Mouse (Mus musculus): Measurements from ENCODE around the gene Gsg1.

Gsg1 gene

GRCm38 (mm10) chr6:135254153-135254552, at the start of gene Gsg1:
TSS of gene Gsg1 (minus strand) at chr6:135254351.
- DNase-seq, result no peak

DNA sequence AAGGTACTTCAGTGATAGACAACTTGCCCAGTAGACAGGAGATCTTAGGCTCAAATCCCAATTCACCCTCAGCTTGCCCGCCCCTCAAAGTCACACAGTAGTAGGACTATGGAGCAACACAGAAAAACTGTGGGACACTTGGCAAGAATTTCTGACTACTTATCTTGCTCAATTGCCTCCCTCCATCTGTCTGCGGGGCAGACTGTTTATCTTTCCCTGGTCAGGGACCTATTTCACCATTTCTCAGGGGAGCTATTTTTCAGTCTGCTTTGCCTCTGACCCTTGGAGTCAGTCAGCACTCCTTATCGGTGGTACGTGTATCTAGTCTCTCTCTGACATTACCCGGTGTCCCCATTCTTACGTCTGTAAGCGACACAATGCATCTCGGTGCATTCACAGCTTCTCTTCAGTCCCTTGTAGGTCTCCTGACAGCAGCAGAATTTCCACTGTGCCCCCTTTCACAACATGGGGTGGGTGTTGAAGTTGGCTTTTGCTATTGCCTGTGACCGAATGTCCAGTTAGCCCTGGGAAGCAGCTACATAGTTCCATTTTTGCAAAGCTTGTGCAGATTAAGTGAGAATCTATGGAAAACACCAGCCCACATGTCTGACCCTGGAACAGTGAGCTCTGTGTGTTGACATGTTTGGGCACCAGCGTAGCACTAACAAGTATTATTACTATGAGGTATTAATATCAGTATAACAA, 48.4 kb upstream of the Gsg1 start:
- no peak for DNase-seq

DNA sequence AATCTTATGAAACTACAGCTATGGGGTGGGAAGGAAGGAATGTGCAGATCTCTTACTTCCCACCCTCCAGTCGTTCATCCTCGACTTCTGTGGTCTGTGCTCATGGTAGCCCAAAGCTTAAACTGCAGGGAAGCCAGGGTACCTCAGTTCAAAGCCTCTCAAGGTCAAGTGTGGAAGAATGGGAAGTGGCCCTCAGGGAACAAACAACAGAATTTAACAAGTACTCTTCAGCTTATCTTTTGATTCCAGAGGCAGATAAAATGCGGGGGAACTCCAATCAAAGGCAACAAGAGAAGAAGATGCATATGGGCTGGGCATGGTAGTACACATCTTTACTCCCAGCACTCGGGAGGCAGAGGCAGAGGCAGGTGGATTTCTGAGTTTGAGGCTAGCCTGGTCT, 46.3 kb upstream of the Gsg1 start:
- no peak for DNase-seq

DNA sequence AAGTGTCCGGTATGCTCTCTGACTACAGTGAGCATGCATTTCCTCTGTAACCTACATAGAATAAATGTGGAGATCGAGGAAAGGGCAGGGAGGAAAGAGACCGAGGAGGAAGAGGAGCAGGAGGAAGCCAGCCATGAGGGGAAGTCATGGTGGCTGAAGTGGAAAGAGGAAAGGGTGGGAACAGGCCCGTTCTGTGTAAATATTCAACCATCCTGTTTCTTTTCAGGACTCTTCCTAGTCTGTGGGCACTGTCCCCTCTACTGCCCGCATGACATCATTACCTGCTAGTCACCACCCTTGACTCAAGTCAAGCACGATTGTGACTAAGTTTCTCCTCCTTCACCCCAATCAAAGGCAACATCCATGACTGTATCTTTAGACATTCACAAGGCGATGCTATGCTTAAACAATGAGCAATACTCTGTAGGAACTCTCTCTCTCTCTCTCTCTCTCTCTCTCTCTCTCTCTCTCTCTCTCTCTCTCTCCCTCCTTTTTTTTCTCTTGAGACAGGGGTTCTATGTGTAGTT, 44.9 kb upstream of the Gsg1 start:
- DNase-seq, result no peak

DNA sequence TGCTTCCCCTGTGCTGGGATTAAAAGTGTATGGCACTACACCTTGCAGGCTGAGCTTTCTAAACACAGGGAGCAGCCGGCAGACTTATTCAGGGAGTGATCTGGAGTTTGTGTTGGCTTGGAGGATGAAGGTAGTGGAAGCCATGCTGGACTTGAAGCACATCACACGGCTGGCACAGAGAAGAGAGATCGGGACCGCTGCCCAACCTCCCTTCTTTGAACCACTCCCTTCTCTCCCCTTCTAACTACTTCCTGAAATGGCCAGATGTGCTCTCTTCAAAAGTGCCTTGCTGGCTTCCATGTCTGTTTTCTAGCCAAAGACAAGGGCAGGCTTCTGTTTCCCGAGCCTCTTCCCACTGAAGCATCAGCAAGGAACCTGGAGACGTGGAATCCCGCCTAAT, 43.4 kb upstream of the Gsg1 start:
- DNase-seq, result no peak

DNA sequence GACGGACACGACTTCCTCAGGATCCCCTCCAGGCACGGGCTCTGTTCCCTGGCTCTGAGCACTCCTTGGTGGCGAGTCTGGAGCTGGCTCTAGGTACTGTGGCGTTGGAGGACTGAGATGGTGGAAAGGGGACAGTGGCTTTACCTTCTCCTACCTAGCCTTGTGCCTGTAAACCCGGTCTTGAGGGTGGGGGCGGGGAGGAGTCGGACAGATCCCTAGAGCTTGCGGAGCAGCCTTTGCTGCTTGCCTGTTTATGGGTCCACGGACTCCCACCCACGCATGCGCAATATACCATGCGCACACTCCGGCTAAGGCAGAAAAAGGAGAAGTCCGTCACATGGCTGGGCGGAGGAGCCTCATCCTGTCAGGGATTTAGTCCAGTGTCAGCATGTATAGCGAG, 42.1 kb upstream of the Gsg1 start:
- DNase-seq, result no peak

DNA sequence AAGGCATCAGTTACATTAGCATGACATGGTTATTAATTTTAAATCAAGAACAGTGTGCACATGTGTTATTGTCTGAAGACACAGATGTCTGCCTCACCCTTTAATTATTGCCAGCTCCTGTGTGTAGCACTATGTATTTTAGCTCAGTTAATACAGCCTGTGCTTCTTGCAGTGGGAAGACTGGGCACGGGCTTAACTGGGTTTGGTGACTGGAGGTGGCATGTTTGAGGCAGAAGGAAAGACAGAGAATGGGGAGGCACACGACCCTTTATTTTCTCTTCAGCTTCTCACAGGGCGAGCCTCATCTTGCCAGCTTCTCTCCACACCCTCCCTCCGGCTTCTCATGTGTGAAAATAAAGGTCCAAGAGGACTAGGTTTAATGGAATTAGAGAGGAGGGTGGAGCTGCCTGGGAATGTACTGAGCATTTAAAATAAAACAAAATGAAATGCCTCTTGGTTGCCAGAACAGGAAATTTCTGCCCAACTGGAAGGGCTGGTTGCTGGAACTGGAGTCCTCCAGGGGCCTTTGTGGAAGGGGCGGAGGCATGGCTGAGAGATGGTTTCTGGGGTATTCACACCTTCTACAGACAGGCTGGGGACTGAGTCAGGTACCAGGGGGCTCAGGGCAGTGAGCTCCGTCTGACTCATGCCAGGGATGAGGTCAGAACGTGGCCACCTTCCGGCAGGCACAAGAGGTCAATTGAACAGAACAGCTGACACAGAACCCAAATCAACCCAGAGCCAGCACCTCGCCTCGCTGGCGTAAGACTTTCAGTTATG, 41.1 kb upstream of the Gsg1 start:
- DNase-seq, result no peak

DNA sequence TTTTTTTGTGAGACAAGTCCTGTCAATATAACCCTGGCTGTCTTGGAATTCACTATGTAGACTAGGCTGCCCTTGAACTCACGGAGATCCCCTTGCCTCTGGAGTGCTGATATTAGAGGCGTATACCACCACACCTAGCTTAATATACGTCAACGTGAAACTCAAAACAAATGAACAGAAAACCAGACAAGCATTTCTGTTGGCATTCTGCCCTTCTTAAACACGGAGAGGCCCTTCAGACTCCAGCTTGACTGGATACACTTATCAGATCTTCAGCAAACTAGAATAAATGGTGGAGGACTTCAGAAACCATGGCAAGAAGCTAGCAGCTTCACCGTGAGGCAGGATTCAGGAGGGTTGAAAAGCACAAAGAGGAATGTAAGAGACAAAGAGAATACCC, 40.0 kb upstream of the Gsg1 start:
- no peak for DNase-seq

- DNase-seq, result no peak
Observed at GRCm38 (mm10) chr6:135292391-135292790, 38.2 kb upstream of the Gsg1 start.

- no peak for DNase-seq
Observed at GRCm38 (mm10) chr6:135279856-135280255, 25.7 kb upstream of the Gsg1 start.

GRCm38 (mm10) chr6:135279286-135279685, 25.1 kb upstream of the Gsg1 start:
- DNase-seq, result no peak

DNA sequence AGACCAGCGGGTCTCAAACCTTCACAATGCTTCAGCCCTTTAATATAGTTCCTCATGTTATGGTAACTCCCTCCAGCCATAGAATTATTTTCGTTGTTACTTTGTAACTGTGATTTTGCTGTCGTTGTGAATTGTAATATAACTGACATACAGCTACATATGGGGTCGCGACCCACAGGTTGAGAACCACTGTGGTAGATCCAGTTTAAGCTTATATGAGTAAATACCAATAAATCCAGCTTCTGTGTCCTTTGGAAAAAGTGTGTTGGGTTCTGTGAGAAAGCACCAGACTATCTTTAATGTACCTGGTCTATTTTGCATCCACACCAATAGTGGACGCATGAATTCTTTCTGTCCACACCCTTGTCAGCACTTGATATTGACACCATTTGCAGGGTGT, 24.2 kb upstream of the Gsg1 start:
- no peak for DNase-seq

- DNase-seq, result no peak
Observed at GRCm38 (mm10) chr6:135276474-135277295, 22.5 kb upstream of the Gsg1 start.

DNA sequence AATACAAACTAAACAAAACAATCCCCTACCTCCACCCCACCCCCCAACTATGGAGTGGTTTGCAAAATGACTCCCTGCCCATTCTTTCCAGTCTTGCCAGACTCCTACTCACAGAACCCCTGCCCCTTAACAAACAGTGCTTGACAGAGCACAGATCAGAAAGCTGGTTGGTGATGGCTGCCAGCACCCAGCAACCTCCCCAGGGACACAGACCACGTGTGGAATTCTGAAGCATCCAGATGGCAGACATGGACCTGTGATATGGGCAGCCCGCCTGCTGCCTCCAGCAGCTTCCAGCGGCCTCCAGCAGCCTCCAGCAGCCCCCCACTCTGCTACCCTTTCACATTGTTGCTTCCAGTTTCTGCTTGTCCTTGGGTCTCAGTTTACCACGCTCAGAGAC, 21.1 kb upstream of the Gsg1 start:
- no peak for DNase-seq

DNA sequence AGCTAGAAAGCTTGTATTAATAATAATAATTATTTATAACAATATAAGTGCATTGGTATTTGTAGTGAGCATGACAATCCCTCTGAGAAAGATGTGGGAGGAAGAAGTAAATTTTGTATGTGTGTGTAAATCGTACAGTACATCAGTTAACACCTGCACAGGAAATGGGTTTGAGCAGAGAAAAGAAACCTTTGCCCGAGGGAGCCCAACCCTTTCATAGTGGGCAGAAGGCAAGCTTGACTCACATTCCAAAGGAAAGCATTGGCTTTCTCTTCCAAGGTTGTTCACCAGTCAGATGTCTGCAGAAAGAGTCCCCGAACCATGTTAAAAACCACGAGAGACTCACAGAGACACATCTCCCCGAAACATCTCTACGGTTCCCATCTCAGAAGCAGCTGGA, 18.9 kb upstream of the Gsg1 start:
- DNase-seq, result no peak

DNA sequence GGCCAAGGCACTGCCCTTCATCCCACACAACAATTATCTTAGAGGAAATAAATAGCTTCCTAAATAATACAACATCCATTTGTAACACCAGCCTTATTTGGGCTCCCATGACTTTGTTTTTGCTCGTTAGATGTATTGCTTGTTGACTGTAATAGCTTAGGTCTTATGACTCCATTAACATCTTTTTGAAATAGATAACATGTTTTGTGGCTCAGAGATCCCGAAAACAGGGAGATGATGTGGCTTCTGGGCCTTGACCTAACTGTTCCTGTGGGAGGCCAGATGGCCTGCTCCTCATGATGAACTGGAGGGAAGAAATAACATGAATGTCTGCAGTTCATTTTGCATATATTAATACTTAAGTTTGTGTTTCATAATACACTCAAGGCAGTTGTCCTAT, 17.6 kb upstream of the Gsg1 start:
- no peak for DNase-seq

DNA sequence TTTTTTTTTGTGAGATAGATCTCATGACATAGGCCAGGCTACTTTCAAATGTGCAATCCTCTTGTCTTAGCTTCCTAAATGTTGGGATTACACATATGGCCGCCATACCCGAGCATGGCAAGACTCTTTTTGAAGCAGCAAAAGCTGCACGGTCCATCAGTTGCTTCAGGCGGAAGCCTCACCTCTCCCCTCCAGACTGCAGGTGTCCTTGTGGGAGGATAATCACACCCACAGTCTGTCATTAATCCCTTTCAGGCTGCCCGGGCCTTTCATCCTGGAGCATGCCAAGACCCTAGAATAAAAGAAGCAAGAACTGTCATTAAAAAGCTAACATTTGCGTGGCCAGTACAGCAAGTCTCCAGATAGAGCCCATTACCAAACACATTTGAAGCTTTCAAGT, 15.5 kb upstream of the Gsg1 start:
- no peak for DNase-seq

- no peak for DNase-seq
Observed at GRCm38 (mm10) chr6:135268392-135268791, 14.2 kb upstream of the Gsg1 start.

GRCm38 (mm10) chr6:135267221-135267620, 13.1 kb upstream of the Gsg1 start:
- DNase-seq, result no peak

- no peak for DNase-seq
Observed at GRCm38 (mm10) chr6:135266056-135266455, 11.9 kb upstream of the Gsg1 start.

GRCm38 (mm10) chr6:135264136-135264535, 10.0 kb upstream of the Gsg1 start:
- DNase-seq, result no peak

DNA sequence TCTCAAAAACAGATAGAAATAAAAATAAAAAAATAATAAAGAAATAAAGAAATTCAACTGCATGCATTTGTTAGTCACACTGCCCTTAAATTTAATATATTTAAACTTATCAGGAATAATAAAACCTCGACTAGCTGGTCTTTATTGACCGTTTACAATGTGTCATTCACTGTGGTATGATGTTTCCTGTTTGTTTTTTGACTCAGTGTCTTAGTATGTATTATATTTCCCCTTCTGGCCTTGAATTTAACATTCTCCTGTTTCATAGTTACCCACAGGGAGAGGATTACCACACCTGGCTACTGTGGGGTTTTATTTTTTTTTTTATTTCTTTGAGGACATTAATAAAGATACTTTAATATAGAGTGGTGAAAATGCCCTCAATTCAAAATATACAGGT, 8.4 kb upstream of the Gsg1 start:
- DNase-seq, result no peak

DNA sequence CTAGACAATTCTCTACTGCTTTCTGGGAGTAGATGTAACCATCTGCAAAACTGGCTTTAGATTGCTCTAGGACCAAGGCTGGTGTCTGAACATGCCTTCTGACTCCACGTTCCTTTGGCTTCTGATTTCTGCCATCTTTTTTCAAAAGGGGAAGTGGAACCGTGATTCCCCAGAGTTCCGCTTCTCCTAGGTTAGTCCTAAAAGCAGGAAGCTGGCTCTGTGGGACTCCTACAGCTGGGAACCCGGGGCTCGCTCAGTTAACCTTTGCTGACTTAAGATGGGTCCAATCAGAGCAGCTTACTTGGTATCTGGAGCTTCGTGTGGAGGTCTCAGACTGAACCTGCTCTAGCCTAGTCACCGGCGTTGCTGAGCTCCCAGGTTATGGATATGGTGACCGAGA, 7.0 kb upstream of the Gsg1 start:
- no peak for DNase-seq

GRCm38 (mm10) chr6:135260435-135260834, 6.3 kb upstream of the Gsg1 start:
- no peak for DNase-seq
